Mouse (Mus musculus) gastrocnemius, postnatal 10 days (tissue): ENCODE measurements at regions not wholly inside any gene's neighbourhood (a gene's known extent, or its start where the extent isn't known, plus 50 kb on each side); places are given as distances from the start of the nearest gene placed in this dataset.

Source experiments
- DNase-seq: peaks from one replicate; pipeline ENCODE4 v3.0.0; 2021; ENCODE audit warnings: mixed read lengths

DNA sequence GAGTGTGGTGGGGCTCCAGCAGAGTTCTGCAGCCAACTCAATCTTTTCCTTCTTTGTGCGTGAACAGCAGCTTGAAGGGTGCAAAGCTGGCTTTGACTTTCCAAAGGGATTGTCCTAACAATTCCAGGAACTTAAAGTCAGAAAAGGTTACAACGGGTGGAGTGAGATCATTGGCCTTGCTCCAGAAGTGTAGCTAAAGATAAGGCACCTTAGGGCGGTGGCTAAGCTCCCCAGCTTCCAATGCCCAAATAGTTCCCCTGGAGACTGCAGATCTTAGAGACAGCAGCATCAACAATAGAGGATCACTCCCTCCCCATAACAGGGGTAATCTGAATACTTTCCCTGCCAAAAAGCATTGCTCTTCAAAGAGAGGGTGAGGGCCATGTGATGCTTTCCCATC, 62.3 kb upstream of the Cd93 start:
- no peak for DNase-seq

DNA sequence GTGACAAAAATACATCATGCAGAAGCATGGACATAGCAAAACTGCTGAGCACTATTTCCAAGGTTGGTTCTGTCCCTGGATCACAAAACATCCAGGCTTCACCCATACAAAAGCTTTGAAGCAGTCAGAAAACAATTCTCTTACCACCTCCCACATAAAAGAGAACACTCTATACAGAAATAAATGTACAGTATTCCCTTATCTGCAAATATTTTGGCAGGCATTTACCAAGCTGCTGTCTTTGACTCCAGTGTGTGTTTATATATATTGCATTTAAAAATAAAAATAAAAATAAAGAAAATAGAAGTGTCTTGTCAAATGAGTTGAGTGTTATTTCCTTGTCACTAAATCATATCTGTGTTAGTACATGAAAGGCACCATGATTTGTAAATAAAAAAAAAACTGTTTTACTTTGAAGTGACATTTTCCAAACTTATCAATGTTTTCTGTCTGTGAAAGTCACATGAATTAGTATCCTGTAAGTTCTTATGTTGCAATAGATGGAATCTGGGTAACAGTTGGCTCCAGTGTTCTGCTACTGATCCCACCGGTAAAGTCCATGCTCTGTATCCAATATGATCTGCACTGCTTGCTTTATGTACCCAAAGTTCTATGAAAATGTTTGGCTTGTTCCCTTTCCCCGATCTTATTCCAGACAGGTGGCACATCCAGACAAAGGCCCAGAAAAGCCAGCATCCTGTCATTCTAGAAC, 59.9 kb upstream of the Cd93 start:
- DNase-seq: no peak

DNA sequence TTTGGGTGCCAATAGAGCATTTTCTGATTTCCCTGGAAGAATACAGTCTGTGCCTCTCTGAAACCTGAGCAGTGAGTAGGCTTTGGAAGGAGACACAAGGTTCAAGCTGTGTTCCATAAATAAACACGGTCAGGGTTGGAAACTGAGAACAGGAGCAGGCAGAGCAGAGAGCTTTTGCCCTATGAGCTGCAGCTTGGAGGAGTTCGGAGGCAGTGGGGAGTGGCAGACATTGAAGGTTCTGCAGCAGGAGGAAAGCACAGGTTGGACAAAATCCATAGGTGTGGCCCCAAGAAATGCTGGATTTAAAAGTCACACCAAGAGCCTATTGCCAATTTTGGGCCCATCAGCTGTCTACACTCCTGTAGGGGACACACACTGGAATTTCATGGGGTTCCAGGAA, 59.0 kb upstream of the Cd93 start:
- no peak for DNase-seq

DNA sequence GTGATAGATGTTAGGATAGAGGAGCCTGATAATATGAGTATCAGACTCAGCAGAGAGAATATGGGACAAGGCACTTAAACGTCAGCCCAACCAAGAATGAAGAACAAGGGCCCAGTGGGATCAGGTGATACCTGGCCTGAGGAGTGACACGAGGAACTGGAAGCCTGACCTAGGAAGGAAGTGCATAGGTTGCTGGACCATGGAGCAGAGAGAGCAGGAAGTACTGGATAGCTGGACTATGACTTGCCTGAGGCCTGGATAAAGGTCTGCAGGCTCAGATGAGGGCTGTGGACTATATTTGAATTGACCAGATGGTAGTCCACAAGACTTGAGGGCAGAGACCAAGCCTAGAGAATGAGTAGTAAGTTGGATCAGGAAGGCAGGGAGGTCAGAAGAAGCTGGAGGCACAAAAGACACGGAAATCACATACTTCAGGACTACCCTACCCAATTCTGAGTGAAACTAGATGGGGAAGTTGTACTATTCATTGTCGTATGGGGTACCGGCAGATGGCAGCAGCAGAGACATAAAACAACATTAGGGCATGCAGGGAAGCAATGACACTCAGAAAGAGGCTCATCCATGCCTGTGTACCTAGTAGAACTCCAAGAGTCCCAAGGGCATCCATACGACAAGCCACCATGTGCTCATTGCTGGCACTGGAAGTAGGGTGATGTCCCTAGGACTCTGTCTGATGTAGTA, 57.0 kb upstream of the Cd93 start:
- DNase-seq: no peak

DNA sequence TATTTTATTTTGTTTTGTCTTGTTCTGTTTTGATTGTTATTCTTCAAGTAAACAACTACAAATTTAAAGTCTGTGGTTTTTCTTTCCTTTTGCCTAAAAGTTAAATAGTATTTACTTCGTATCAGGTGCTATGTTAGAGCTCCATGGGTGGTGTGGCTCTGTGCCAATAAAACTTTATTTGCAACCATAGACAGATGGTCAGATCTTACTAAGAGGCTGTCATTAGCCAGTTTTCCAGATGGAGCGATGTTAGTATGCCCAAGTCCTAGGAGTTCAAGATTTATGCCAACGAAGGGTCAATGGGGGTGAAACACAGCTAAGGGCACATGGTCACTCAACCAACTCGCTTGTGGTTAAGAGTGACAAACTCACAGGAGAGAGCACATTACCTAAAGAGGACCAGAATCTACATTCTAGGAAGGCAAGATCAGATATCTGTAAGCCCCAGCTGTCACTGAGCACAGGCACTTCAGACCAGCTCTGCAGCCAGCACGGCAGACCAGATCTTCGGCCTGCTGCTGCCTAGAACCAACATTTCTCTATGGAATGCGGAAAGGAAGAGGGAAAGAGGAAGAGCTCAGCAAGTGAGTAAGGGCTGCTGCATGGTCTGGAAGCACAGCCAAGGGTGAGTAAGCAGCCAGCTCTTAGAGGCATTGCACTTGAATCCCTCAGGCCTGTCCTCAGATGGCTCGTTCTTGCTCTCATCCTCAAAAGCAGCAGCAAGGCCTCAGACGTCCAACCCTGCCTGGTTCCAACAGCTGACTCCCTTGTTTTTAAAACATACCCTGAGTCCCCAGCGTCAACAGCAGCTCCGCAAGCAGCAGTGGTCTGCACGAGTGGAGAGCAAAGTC, 54.3 kb upstream of the Cd93 start:
- peak; percentile 18 for DNase-seq

DNA sequence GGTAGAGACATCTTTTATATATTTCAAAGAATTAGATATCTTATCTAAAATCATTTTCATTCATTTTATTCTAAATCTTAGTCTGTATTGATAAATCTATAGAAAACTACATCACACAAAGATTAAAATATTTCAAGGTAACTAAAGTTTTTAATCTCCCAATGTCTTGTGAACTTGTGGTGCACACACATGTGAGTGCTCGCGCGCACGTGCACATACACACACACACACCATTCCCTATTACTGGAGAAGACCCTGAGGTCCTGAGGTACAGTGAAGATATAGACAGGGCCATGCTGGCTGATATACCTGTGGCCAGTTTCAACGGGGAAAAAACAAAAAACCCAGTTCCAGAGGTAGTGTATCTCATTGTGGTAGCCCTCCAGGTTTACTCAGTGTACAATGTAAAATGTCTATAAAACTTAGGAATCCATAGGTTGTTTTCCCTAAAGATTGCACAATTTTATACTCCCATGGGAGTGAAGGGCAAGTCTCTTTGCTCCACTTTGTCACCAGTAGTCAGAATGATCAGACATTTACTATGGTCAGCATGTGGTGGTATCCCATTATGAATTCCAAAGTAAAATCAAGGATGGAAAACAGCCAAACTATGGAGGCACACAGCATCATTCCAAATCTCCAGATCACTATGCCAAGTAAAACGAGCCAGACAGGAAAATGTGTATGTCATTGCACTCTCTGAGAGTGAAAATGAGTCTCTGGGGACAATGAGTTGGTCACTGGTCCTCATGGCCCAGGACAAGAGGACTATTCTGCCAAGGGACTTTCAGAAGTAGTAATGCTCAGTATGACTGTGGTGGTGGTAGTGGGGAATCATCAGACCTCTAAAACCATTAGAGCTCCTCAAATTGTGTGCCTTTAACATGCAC, 53.0 kb upstream of the Cd93 start:
- no peak for DNase-seq

DNA sequence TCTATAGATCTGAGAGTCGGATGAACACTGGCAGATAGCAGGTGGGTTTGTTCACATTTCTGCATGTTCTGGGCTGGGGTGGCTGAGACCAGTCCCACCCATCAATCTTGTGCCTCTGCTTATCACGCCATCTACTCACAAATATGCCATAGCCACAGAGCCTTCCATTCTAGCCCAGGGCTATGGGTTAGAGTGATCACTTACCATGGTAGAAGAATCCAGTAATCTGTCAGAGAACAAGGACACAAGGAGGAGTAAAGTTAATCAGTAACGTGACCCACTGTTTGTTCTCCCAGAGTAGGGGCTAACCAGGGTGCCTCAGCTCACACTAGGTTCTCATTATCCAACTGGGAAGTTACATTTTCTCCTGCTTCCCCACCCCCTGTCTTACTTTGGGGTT, 52.1 kb upstream of the Cd93 start:
- DNase-seq: no peak

DNA sequence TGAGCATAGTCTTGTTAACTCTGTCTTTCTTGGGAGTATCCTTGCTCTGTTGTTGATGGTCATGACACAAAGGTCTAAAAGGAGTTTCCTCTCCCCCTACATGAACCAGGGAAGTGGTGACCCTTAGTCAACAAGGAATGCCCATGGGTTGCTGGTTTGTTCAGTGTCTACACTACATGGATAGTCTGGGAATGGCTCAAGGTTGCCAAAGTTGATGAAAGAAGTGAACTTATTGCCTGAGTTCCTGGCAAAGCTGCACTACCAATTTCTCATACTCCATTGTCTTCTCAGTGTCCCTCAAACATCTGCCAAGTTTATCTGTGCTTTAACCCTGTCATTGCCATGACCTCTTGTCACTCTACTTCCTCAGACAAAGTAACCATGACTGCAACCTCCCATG, 49.9 kb upstream of the Cd93 start:
- no peak for DNase-seq
